Mouse (Mus musculus): ENCODE results near the gene Stk38. TPM values are rescaled to one million over a fixed set of nuclear protein-coding genes. Genes with fewer than 3 reads are reported as not detected.
A peak's percentile ranks its signal among the peaks of the same experiment; 100 is the strongest.

Gene Stk38
- polyA plus RNA-seq, 1 experiment: 62.0 TPM

GRCm38 (mm10) chr17:29030321-29031034, 22.7 kb upstream of the Stk38 start:
- Histone ChIP-seq H3K27ac (ENCODE audit: insufficient read depth, low read length) (no peak overlapping the region), H3K4me1 (ENCODE audit: control insufficient read depth, insufficient read depth, low read length) (peaks cover 5% of the 10 kb centered on the region; the same call in 1 of the 2 replicates), H3K4me3 (ENCODE audit: insufficient read depth, low read length) (no peak overlapping the region)
- TF ChIP-seq POLR2A (IDR thresholded peaks at IDR 0.05; ENCODE audit: extremely low read depth, insufficient read depth, low read length): no peak
- TF ChIP-seq CTCF (IDR thresholded peaks at IDR 0.05; ENCODE audit: extremely low read depth, insufficient read depth, low read length): no peak

GRCm38 (mm10) chr17:29026652-29027356, 19.0 kb upstream of the Stk38 start:
- Histone ChIP-seq H3K27ac (ENCODE audit: insufficient read depth, low read length) (no peak overlapping the region), H3K4me1 (ENCODE audit: control insufficient read depth, insufficient read depth, low read length) (0 out of 2 replicates have a peak, but pooled peaks cover 1% of the 10 kb centered on the region), H3K4me3 (ENCODE audit: insufficient read depth, low read length) (no peak overlapping the region)
- TF ChIP-seq CTCF (IDR thresholded peaks at IDR 0.05; ENCODE audit: extremely low read depth, insufficient read depth, low read length): no peak
- no peak for TF ChIP-seq POLR2A (IDR thresholded peaks at IDR 0.05; ENCODE audit: extremely low read depth, insufficient read depth, low read length)

GRCm38 (mm10) chr17:29024896-29025565, 17.2 kb upstream of the Stk38 start:
- H3K27ac ChIP-seq (ENCODE audit: insufficient read depth, low read length): no peak overlapping the region
- no peak for TF ChIP-seq POLR2A (IDR thresholded peaks at IDR 0.05; ENCODE audit: extremely low read depth, insufficient read depth, low read length)
- no peak for TF ChIP-seq CTCF (IDR thresholded peaks at IDR 0.05; ENCODE audit: extremely low read depth, insufficient read depth, low read length)
- 0 out of 2 replicates have a peak, but pooled peaks cover 1% of the 10 kb centered on the region for H3K4me1 ChIP-seq (ENCODE audit: control insufficient read depth, insufficient read depth, low read length)
- no peak overlapping the region for H3K4me3 ChIP-seq (ENCODE audit: insufficient read depth, low read length)

- H3K4me3 ChIP-seq (ENCODE audit: insufficient read depth, low read length): no peak overlapping the region
- H3K4me1 ChIP-seq (ENCODE audit: control insufficient read depth, insufficient read depth, low read length): 0 out of 2 replicates have a peak, but pooled peaks cover 1% of the 10 kb centered on the region
- no peak overlapping the region for H3K27ac ChIP-seq (ENCODE audit: insufficient read depth, low read length)
- no peak for TF ChIP-seq CTCF (IDR thresholded peaks at IDR 0.05; ENCODE audit: extremely low read depth, insufficient read depth, low read length)
- no peak for TF ChIP-seq POLR2A (IDR thresholded peaks at IDR 0.05; ENCODE audit: extremely low read depth, insufficient read depth, low read length)
These were observed 16.5 kb upstream of the Stk38 start for GRCm38 (mm10) chr17:29024047-29024892.

GRCm38 (mm10) chr17:29023346-29023745, 15.6 kb upstream of the Stk38 start:
- Histone ChIP-seq H3K4me3 (ENCODE audit: insufficient read depth, low read length) (no peak overlapping the region), H3K4me1 (ENCODE audit: control insufficient read depth, insufficient read depth, low read length) (0 out of 2 replicates have a peak, but pooled peaks cover 1% of the 10 kb centered on the region), H3K27ac (ENCODE audit: insufficient read depth, low read length) (no peak overlapping the region)
- TF ChIP-seq CTCF (IDR thresholded peaks at IDR 0.05; ENCODE audit: extremely low read depth, insufficient read depth, low read length) (no peak), POLR2A (IDR thresholded peaks at IDR 0.05; ENCODE audit: extremely low read depth, insufficient read depth, low read length) (no peak)

- Histone ChIP-seq H3K27ac (ENCODE audit: insufficient read depth, low read length) (no peak overlapping the region), H3K4me3 (ENCODE audit: insufficient read depth, low read length) (no peak overlapping the region), H3K4me1 (ENCODE audit: control insufficient read depth, insufficient read depth, low read length) (0 out of 2 replicates have a peak, but pooled peaks cover 1% of the 10 kb centered on the region)
- TF ChIP-seq CTCF (IDR thresholded peaks at IDR 0.05; ENCODE audit: extremely low read depth, insufficient read depth, low read length) (peak; percentile 38), POLR2A (IDR thresholded peaks at IDR 0.05; ENCODE audit: extremely low read depth, insufficient read depth, low read length) (no peak)
These were observed 14.5 kb upstream of the Stk38 start for GRCm38 (mm10) chr17:29022230-29022819.

GRCm38 (mm10) chr17:29020444-29020843, 12.6 kb upstream of the Stk38 start:
- TF ChIP-seq CTCF (IDR thresholded peaks at IDR 0.05; ENCODE audit: extremely low read depth, insufficient read depth, low read length) (peak; percentile 31; the same call in 1 of the 2 replicates), POLR2A (IDR thresholded peaks at IDR 0.05; ENCODE audit: extremely low read depth, insufficient read depth, low read length) (no peak)
- Histone ChIP-seq H3K27ac (ENCODE audit: insufficient read depth, low read length) (no peak overlapping the region), H3K4me3 (ENCODE audit: insufficient read depth, low read length) (no peak overlapping the region), H3K4me1 (ENCODE audit: control insufficient read depth, insufficient read depth, low read length) (no peaks in the 10 kb centered on the region)

GRCm38 (mm10) chr17:29019391-29019790, 11.6 kb upstream of the Stk38 start:
- no peak overlapping the region for H3K4me3 ChIP-seq (ENCODE audit: insufficient read depth, low read length)
- no peak overlapping the region for H3K27ac ChIP-seq (ENCODE audit: insufficient read depth, low read length)
- no peak for TF ChIP-seq CTCF (IDR thresholded peaks at IDR 0.05; ENCODE audit: extremely low read depth, insufficient read depth, low read length)
- TF ChIP-seq POLR2A (IDR thresholded peaks at IDR 0.05; ENCODE audit: extremely low read depth, insufficient read depth, low read length): no peak
- H3K4me1 ChIP-seq (ENCODE audit: control insufficient read depth, insufficient read depth, low read length): no peaks in the 10 kb centered on the region
